Mouse (Mus musculus) stomach, postnatal 0 days (tissue): ENCODE data around the gene Ube2z. TPM values are rescaled to one million over a fixed set of nuclear protein-coding genes. Genes with fewer than 3 reads are reported as not detected.

Source experiments
- ATAC-seq: fragments of 200-750 bp; cut with Nextera tagmentation; 2 replicates; pipeline ENCODE4 v1.8.0; 2017; ENCODE audit not compliant: low FRiP score, low TSS enrichment
- DNase-seq: peaks from one replicate; pipeline ENCODE4 v3.0.0-alpha.2; 2016; ENCODE audit warnings: low spot score
- H3K27ac ChIP-seq: fragments of 300-500 bp; sonication (generic); replicated peaks from 2 replicates; pipeline ENCODE4 v1.5.1; 2014; ENCODE audit warnings: mild to moderate bottlenecking, control low read depth
- H3K27me3 ChIP-seq: fragments of 300-500 bp; sonication (generic); 2 replicates; pipeline ENCODE4 v1.6.1; 2014; ENCODE audit warnings: low read length; ENCODE audit not compliant: control insufficient read depth, insufficient read depth
- H3K36me3 ChIP-seq: fragments of 300-500 bp; sonication (generic); 2 replicates; pipeline ENCODE4 v1.6.1; 2014; ENCODE audit warnings: low read length, mixed read lengths; ENCODE audit not compliant: control insufficient read depth, insufficient read depth
- H3K4me1 ChIP-seq: fragments of 300-500 bp; sonication (generic); replicated peaks from 2 replicates; pipeline ENCODE4 v1.6.1; 2014; ENCODE audit warnings: antibody characterized with exemption; ENCODE audit not compliant: control insufficient read depth, insufficient read depth
- H3K4me2 ChIP-seq: fragments of 300-500 bp; sonication (generic); replicated peaks from 2 replicates; pipeline ENCODE4 v1.6.1; 2014; ENCODE audit warnings: low read depth, mild to moderate bottlenecking, control low read depth, moderate library complexity
- H3K4me3 ChIP-seq: fragments of 300-500 bp; sonication (generic); 2 replicates; pipeline ENCODE4 v1.5.1; 2014; ENCODE audit warnings: low read depth, low read length, control low read depth
- H3K9ac ChIP-seq: fragments of 300-500 bp; sonication (generic); 2 replicates; pipeline ENCODE4 v1.6.1; 2014; ENCODE audit warnings: mild to moderate bottlenecking, low read length, control low read depth, mixed read lengths
- H3K9me3 ChIP-seq: fragments of 300-500 bp; sonication (generic); 2 replicates; pipeline ENCODE4 v1.6.1; 2016; ENCODE audit warnings: low read length; ENCODE audit not compliant: control insufficient read depth
- CTCF ChIP-seq: IDR thresholded peaks from 2 replicates; pipeline ENCODE4 v1.5.1; 2016; ENCODE audit warnings: antibody characterized with exemption, low read depth, mild to moderate bottlenecking, moderate library complexity
- EP300 ChIP-seq: optimal IDR thresholded peaks from 2 replicates; pipeline ENCODE3; 2016; ENCODE audit warnings: antibody characterized with exemption
- WGBS: fragments of 180-500 bp; shearing (Covaris S2); extraction: QIAGEN DNeasy Blood & Tissue Kit; methylation state at CpG from one replicate; pipeline ENCODE4 v1.1.7; 2014; 5-methylcytosine and 5-hydroxymethylcytosine counted together
- polyA plus RNA-seq: library from polyadenylated mRNA; unstranded; fragments of >200 nt; fragmentation: Nextera tagmentation; extraction: Ambion mirVana; gene quantifications from 2 replicates; pipeline ENCODE4 v1.2.1, GENCODE M21; 2015

Ube2z gene
- polyA plus RNA-seq, 1 experiment from 2014 or later = 26.4 TPM

DNA sequence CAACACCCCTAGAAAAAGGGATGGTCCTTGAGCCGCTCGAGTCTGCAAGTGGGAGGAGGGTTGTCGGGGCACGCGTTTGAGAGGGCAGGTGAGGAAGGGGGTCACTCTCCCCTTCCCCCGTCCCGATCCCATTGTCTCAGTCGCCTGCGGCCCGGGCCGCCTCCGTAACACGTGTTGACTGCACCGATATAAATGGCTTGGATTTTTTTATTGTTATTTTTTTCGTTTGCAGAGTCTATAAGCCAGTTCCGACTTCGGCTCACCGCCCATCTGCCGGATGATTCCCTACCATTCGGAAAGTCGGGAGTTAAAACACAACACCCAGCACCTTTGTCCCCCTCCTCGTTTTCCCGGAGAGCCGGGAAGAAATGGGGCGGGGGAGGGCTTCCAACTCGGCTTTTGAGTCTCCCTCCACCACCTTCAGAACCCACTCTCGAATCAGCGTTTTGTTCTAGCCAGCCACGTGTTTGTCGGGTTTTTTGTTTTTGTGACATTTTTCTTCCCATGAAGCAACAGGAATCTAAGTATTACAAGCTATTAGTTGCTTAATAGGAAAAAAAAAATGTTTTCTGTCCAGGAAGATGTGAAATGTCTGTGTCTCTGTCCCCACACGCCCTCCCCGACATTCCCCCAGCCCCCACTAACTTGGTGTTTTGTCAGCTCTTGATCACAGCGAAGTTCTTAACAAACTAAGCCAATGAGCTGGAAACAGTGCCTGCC, 57.5 kb downstream of the Ube2z start:
- H3K9ac ChIP-seq = no peak overlapping the region
- no peak for ATAC-seq
- 3% methylated on average over 33 of the region's 33 CpGs for WGBS

GRCm38 (mm10) chr11:96006852-96007515, 58.2 kb downstream of the Ube2z start:
- Histone ChIP-seq H3K4me2 (peak overlapping the region; percentile 88), H3K9me3 (no peaks in the 10 kb centered on the region), H3K36me3 (no peaks in the 10 kb centered on the region), H3K4me3 (peak overlapping the region; percentile 62), H3K4me1 (0 out of 2 replicates have a peak, but pooled peaks cover 4% of the 10 kb centered on the region), H3K9ac (0 out of 2 replicates have a peak overlapping the region, but pooled peaks have one; percentile 23), H3K27ac (no peak overlapping the region), H3K27me3 (peaks cover 7% of the 10 kb centered on the region; the same call in 1 of the 2 replicates)
- WGBS = under 1% methylated on average over 55 of the region's 67 CpGs
- ATAC-seq (0 out of 2 replicates have a peak, but pooled peaks have one; percentile 18), DNase-seq (peak; percentile 40)
- no peak for TF ChIP-seq EP300
- TF ChIP-seq CTCF = no peak; the same call in 1 of the 2 replicates

More for the DNA sequence above, 57.5 kb downstream of the Ube2z start:
- no peaks in the 10 kb centered on the region for H3K36me3 ChIP-seq
- H3K9me3 ChIP-seq = no peaks in the 10 kb centered on the region
- no peak overlapping the region for H3K27ac ChIP-seq
- H3K4me3 ChIP-seq = peak overlapping the region; percentile 62
- peaks cover 7% of the 10 kb centered on the region; the same call in 1 of the 2 replicates for H3K27me3 ChIP-seq
- DNase-seq = peak; percentile 32
- H3K4me1 ChIP-seq = 0 out of 2 replicates have a peak, but pooled peaks cover 4% of the 10 kb centered on the region
- no peak for TF ChIP-seq EP300
- TF ChIP-seq CTCF = no peak
- peak overlapping the region; percentile 88 for H3K4me2 ChIP-seq

GRCm38 (mm10) chr11:96006367-96006851, 58.8 kb downstream of the Ube2z start:
- H3K36me3 ChIP-seq = no peaks in the 10 kb centered on the region
- TF ChIP-seq CTCF (no peak), EP300 (no peak)
- DNase-seq (peak; percentile 15), ATAC-seq (no peak)
- H3K4me1 ChIP-seq = 0 out of 2 replicates have a peak, but pooled peaks cover 4% of the 10 kb centered on the region
- no peak overlapping the region for H3K27ac ChIP-seq
- WGBS = under 1% methylated on average over 33 of the region's 33 CpGs
- H3K4me3 ChIP-seq = peak overlapping the region; percentile 62
- H3K9ac ChIP-seq = peak overlapping the region; percentile 31; the same call in 1 of the 2 replicates
- peaks cover 7% of the 10 kb centered on the region; the same call in 1 of the 2 replicates for H3K27me3 ChIP-seq
- no peaks in the 10 kb centered on the region for H3K9me3 ChIP-seq
- H3K4me2 ChIP-seq = peak overlapping the region; percentile 88

DNA sequence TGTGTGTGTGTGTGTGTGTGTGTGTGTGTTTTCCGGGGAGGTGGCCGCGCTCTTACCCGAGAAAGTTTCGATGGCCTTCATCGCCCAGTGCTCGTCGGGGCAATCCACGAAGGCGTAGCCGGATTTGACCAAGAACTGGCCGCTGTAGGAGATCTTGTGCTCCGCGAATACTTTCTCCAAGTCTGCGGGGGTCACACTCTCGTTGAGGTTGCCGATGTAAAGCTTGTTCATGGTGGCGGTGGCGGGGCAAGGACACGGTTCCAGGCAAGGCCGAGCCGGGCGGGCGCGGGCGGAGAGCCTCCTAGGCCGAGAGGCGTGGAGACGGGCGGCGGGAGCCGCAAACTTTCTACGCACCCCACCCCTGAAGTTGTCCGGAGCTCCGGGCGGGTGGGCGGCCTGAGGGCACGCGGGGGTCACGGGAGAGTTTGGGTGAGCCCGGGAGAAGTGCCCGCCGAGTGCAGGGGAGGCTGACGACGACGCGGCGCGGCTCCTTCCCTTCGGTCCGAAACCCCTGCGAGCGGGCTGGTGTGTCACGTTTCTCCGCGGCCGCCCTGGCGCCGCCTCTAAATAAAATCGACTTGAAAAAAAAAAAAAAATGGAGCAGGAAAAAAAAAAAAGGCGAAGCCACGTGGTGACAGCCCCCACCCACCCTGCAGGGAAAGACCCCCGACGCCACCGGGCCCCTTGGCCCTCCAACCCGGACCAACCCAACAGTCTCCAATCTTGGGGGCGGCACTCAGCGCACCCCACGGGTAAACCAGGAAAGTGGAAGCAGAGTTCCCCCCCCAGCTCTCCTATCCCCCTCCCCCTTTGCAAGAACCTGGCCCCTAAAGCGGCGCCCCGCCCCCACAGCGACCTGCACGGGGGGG, 59.6 kb downstream of the Ube2z start, which contains the start of gene Igf2bp1:
TSS of gene Igf2bp1 (minus strand) at position 538 of the 869 bp plus-strand sequence.
- peak within 1 kb of the TSS; percentile 84 for H3K27ac ChIP-seq
- TF ChIP-seq EP300 = no peak
- no peak for TF ChIP-seq CTCF
- peaks cover 6% of the 10 kb centered on the region; the same call in 1 of the 2 replicates for H3K27me3 ChIP-seq
- H3K36me3 ChIP-seq = no peaks in the 10 kb centered on the region
- 0 out of 2 replicates have a peak, but pooled peaks cover 4% of the 10 kb centered on the region for H3K4me1 ChIP-seq
- DNase-seq = peak; percentile 70
- under 1% methylated on average over 67 of the region's 74 CpGs for WGBS
- H3K4me2 ChIP-seq = peak within 1 kb of the TSS; percentile 88
- peak; percentile 69 for ATAC-seq
- no peaks in the 10 kb centered on the region for H3K9me3 ChIP-seq
- peak within 1 kb of the TSS; percentile 62 for H3K4me3 ChIP-seq
- peak within 1 kb of the TSS; percentile 81 for H3K9ac ChIP-seq

- Histone ChIP-seq H3K9ac (peak overlapping the region; percentile 81), H3K4me1 (0 out of 2 replicates have a peak, but pooled peaks cover 4% of the 10 kb centered on the region), H3K4me3 (peak overlapping the region; percentile 62), H3K4me2 (peak overlapping the region; percentile 88), H3K27me3 (peaks cover 5% of the 10 kb centered on the region; the same call in 1 of the 2 replicates), H3K9me3 (no peaks in the 10 kb centered on the region), H3K27ac (peak overlapping the region; percentile 84), H3K36me3 (no peaks in the 10 kb centered on the region)
- WGBS = under 1% methylated on average over 43 of the region's 57 CpGs
- ATAC-seq = peak; percentile 53
- peak; percentile 64 for DNase-seq
- TF ChIP-seq CTCF (no peak), EP300 (no peak)
Observed at GRCm38 (mm10) chr11:96004793-96005402, 60.3 kb downstream of the Ube2z start.
